29 mouse cellular contexts compared by ENCODE assay signal in the genomic region with DNA sequence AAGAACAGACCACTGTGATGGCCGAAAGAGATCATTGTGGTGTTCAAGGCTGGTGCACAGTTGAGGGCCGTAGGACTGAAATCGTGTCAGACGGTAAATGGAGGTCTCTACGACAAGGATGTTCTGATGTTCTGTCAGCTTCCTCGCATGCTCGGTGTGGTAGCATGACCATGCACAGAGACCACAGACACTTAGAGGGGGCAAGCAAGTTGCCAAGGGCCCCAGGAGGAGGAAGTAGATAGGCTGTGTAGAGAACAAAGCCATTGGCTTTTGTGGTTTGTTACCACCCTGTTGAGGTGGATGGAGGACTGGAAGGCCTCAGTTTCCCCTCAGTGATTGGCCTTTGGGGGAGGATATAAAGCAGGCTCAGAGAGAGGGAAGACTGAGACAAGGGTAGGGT. TPM values are rescaled to one million over a fixed set of nuclear protein-coding genes. Genes with fewer than 3 reads are reported as not detected.
A peak's percentile ranks its signal among the peaks of the same experiment; 100 is the strongest.
DNase-seq lines count a peak whose midpoint lies in the region; ATAC-seq and TF ChIP-seq lines count a peak whose summit lies in the region.
"Had no signal": no experiment of that assay in that cellular context is flagged by ENCODE, and none has a peak within 500 bp of the region (broad histone marks: within the 10 kb centered on the region; RNA-seq: fewer than 3 reads in every experiment).

No protein-coding gene starts in this region.

- ATAC-seq in hematopoietic stem cell, adult 5-6 weeks (replicated peaks in 1 of 2; ENCODE audit: insufficient read depth in 1 of 2, low FRiP score in 2 of 2, low TSS enrichment in 1 of 2, low read depth in 1 of 2, poor library complexity in 2 of 2, severe bottlenecking in 2 of 2), result peak; percentile 70 to 85
- 0 out of 2 replicates have a peak, but pooled peaks have one; percentile 30 for ATAC-seq in megakaryocyte-erythroid progenitor cell, adult 5-6 weeks (replicated peaks; ENCODE audit: low FRiP score, low TSS enrichment, poor library complexity, severe bottlenecking)
- ATAC-seq in frontal cortex, adult (ENCODE audit: low TSS enrichment), result no peak
- ATAC-seq: activated CD4-positive, CD25-positive, alpha-beta regulatory T cell, adult 4 months; forebrain, embryonic 16.5 days; intestine, postnatal 0 days; Patski had no signal

- no peaks in the 10 kb centered on the region for H3K36me3 ChIP-seq in forebrain, embryonic 10.5 days (replicated peaks)
- H3K36me3 ChIP-seq: embryonic facial prominence, embryonic 12.5 days; forebrain, embryonic 12.5 days; heart, embryonic 10.5 days; hindbrain, embryonic 15.5 days had no signal

- no peaks in the 10 kb centered on the region for H3K27me3 ChIP-seq in forebrain, embryonic 10.5 days (ENCODE audit: poor library complexity, severe bottlenecking)
- H3K27me3 ChIP-seq: embryonic facial prominence, embryonic 12.5 days; forebrain, embryonic 12.5 days; hindbrain, embryonic 15.5 days; Patski had no signal

- no peaks in the 10 kb centered on the region for H3K4me1 ChIP-seq in forebrain, embryonic 10.5 days
- H3K4me1 ChIP-seq: embryonic facial prominence, embryonic 12.5 days; forebrain, embryonic 12.5 days; heart, embryonic 10.5 days; hindbrain, embryonic 15.5 days had no signal

- no peak for TF ChIP-seq CTCF in layer of hippocampus, adult 2 months (conservative IDR thresholded peaks at IDR 0.05)

- no peaks in the 10 kb centered on the region for H3K9me3 ChIP-seq in forebrain, embryonic 10.5 days
- H3K9me3 ChIP-seq: embryonic facial prominence, embryonic 12.5 days; forebrain, embryonic 12.5 days; heart, embryonic 10.5 days; hindbrain, embryonic 15.5 days had no signal

- peak; percentile 85 for DNase-seq in 416B (ENCODE audit: low read depth)
- DNase-seq in MEL-GATA-1-ER (ENCODE audit: extremely low read depth, low read depth), result peak; percentile 66
- no peak for DNase-seq in forebrain, embryonic 10.5 days (ENCODE audit: extremely low spot score, low spot score)
- DNase-seq in layer of hippocampus, adult 2 months (ENCODE audit: low spot score in 2 of 2), result no peak
- DNase-seq: adrenal gland, adult 8-10 months; adrenal gland, postnatal 36 days; cerebellum, adult 11 months; cerebellum, adult 8-10 months; cerebellum, postnatal 14 days; gastrocnemius, adult 2 months; gastrocnemius, postnatal 25 days; heart, adult 18-20 months; heart, postnatal 10 days had no signal

- no peak overlapping the region for H3K27ac ChIP-seq in forebrain, embryonic 10.5 days
- H3K27ac ChIP-seq in layer of hippocampus, adult 2 months, result no peak overlapping the region
- H3K27ac ChIP-seq: embryonic facial prominence, embryonic 12.5 days; forebrain, embryonic 12.5 days; gastrocnemius, adult 2 months; heart, embryonic 10.5 days; hindbrain, embryonic 15.5 days had no signal

- H3K4me3 ChIP-seq in forebrain, embryonic 10.5 days, result no peak overlapping the region
- no peak overlapping the region for H3K4me3 ChIP-seq in layer of hippocampus, adult 2 months
- H3K4me3 ChIP-seq: embryonic facial prominence, embryonic 12.5 days; forebrain, embryonic 12.5 days; gastrocnemius, adult 2 months; heart, embryonic 10.5 days; hindbrain, embryonic 15.5 days had no signal

- WGBS in forebrain, embryonic 10.5 days, result 93% methylated on average over 7 of the region's 7 CpGs

RNA-seq across cellular contexts. Expression of a gene that starts 9.2 kb away (rescaled TPM):
- total RNA-seq in hematopoietic stem cell, adult 5-6 weeks (2017), result 37.3 and 43.8 TPM in 2 replicates
- total RNA-seq in megakaryocyte-erythroid progenitor cell, adult 5-6 weeks (2014; fragmentation: Nextera tagmentation), result not detected in 2 replicates
- total RNA-seq in megakaryocyte-erythroid progenitor cell, adult 5-6 weeks (2017), result 0.70 and 10.4 TPM in 2 replicates
- 0.55 and 1.4 TPM in 2 replicates for polyA plus RNA-seq in forebrain, embryonic 10.5 days (2016; fragmentation: Nextera tagmentation; extraction: Ambion mirVana)
- 1 to 10 TPM; 4.5 to 4.8 TPM for total RNA-seq in layer of hippocampus, adult 2 months (2021)

RNA-seq across cellular contexts. Expression of a gene that starts 23.6 kb away (rescaled TPM):
- total RNA-seq in hematopoietic stem cell, adult 5-6 weeks (2017), result 6.3 and 33.4 TPM in 2 replicates
- not detected in 2 replicates for total RNA-seq in megakaryocyte-erythroid progenitor cell, adult 5-6 weeks (2014; fragmentation: Nextera tagmentation)
- total RNA-seq in megakaryocyte-erythroid progenitor cell, adult 5-6 weeks (2017), result 0.84 and 4.1 TPM in 2 replicates
- 2.1 and 2.2 TPM in 2 replicates for polyA plus RNA-seq in forebrain, embryonic 10.5 days (2016; fragmentation: Nextera tagmentation; extraction: Ambion mirVana)
- 1 to 10 TPM; 1.1 to 1.4 TPM for total RNA-seq in layer of hippocampus, adult 2 months (2021)
- polyA plus RNA-seq: Patski had no signal

RNA-seq across cellular contexts. Expression of a gene that starts 38.9 kb away (rescaled TPM):
- total RNA-seq in hematopoietic stem cell, adult 5-6 weeks (2017), result 4.7 and 5.3 TPM in 2 replicates
- 8.9 and 46.6 TPM in 2 replicates for total RNA-seq in megakaryocyte-erythroid progenitor cell, adult 5-6 weeks (2014; fragmentation: Nextera tagmentation)
- 5.6 and 32.4 TPM in 2 replicates for total RNA-seq in megakaryocyte-erythroid progenitor cell, adult 5-6 weeks (2017)
- 0.22 TPM in 1 of 2 replicates, not detected in the other for polyA plus RNA-seq in forebrain, embryonic 10.5 days (2016; fragmentation: Nextera tagmentation; extraction: Ambion mirVana)
- total RNA-seq in layer of hippocampus, adult 2 months (2021), result not detected
- total RNA-seq: ES-E14; gastrocnemius, adult 2 months; gastrocnemius, postnatal 25 days; heart, postnatal 10 days had no signal
- polyA plus RNA-seq: forebrain, embryonic 12.5 days; heart, embryonic 10.5 days; hindbrain, embryonic 15.5 days had no signal

RNA-seq across cellular contexts. Expression of a gene that starts 47.3 kb away (rescaled TPM):
- total RNA-seq in hematopoietic stem cell, adult 5-6 weeks (2017), result not detected in 2 replicates
- total RNA-seq in megakaryocyte-erythroid progenitor cell, adult 5-6 weeks (2014; fragmentation: Nextera tagmentation), result not detected in 2 replicates
- not detected in 2 replicates for total RNA-seq in megakaryocyte-erythroid progenitor cell, adult 5-6 weeks (2017)
- not detected in 2 replicates for polyA plus RNA-seq in forebrain, embryonic 10.5 days (2016; fragmentation: Nextera tagmentation; extraction: Ambion mirVana)
- total RNA-seq in layer of hippocampus, adult 2 months (2021), result not detected
- total RNA-seq: adrenal gland, adult 8-10 months; adrenal gland, postnatal 36 days; ES-E14; gastrocnemius, adult 2 months; gastrocnemius, postnatal 25 days; heart, postnatal 10 days had no signal
- polyA plus RNA-seq: brain, embryonic 14.5 days; cortical plate, adult 2 months; embryonic facial prominence, embryonic 12.5 days; forebrain, embryonic 16.5 days; heart, embryonic 10.5 days; heart, embryonic 14.5 days; hindbrain, embryonic 11.5 days; hindbrain, embryonic 15.5 days; intestine, postnatal 0 days; Patski had no signal

Comparison
In these comparisons a context has a peak if more than half of its experiments do, and no peak if none do; other contexts are left out.
1. DNase-seq: peak in 416B (single experiment) and MEL-GATA-1-ER (single experiment); none in forebrain, embryonic 10.5 days (single experiment) and layer of hippocampus, adult 2 months (0 of 2).